Mouse (Mus musculus) forebrain, embryonic 14.5 days (tissue): ENCODE measurements around the gene Tmem151a. TPM values are rescaled to one million over a fixed set of nuclear protein-coding genes. Genes with fewer than 3 reads are reported as not detected.
"Not testable (repeated sequence)": the region's sequence is repeated elsewhere in the genome, so short reads cannot be mapped to it uniquely, and the experiment has no call there.

Source experiments
- ATAC-seq: fragments of 200-750 bp; cut with Nextera tagmentation; 2 replicates; pipeline ENCODE4 v1.8.0; 2017; ENCODE audit warnings: mild to moderate bottlenecking, moderate library complexity
- DNase-seq: peaks from one replicate; pipeline ENCODE4 v3.0.0-alpha.2; 2015; ENCODE audit warnings: low spot score
- H3K27ac ChIP-seq: fragments of 300-500 bp; sonication (generic); 2 replicates; pipeline ENCODE4 v1.5.1; 2014; ENCODE audit warnings: low read depth, mild to moderate bottlenecking, control low read depth, low read length, moderate library complexity
- H3K27me3 ChIP-seq: fragments of 300-500 bp; sonication (generic); replicated peaks from 2 replicates; pipeline ENCODE4 v1.6.1; 2014; ENCODE audit warnings: low read length, control low read depth, mixed read lengths; ENCODE audit not compliant: control insufficient read depth, insufficient read depth
- H3K36me3 ChIP-seq: fragments of 300-500 bp; sonication (generic); 2 replicates; pipeline ENCODE4 v1.6.1; 2014; ENCODE audit warnings: low read length, control low read depth; ENCODE audit not compliant: control insufficient read depth, insufficient read depth
- H3K4me1 ChIP-seq: fragments of 300-500 bp; sonication (generic); 2 replicates; pipeline ENCODE4 v1.6.1; 2014; ENCODE audit warnings: antibody characterized with exemption, low read length, control low read depth; ENCODE audit not compliant: control insufficient read depth, insufficient read depth
- H3K4me2 ChIP-seq: fragments of 300-500 bp; sonication (generic); 2 replicates; pipeline ENCODE4 v1.6.1; 2014; ENCODE audit warnings: mild to moderate bottlenecking, control low read depth, low read length
- H3K4me3 ChIP-seq: fragments of 300-500 bp; sonication (generic); 2 replicates; pipeline ENCODE4 v1.5.1; 2014; ENCODE audit warnings: low read depth, low read length, control low read depth
- H3K9ac ChIP-seq: fragments of 300-500 bp; sonication (generic); 2 replicates; pipeline ENCODE4 v1.6.1; 2014; ENCODE audit warnings: mild to moderate bottlenecking, low read length, control low read depth, moderate library complexity
- H3K9me3 ChIP-seq: fragments of 300-500 bp; sonication (generic); replicated peaks from 2 replicates; pipeline ENCODE4 v1.6.1; 2016; ENCODE audit warnings: low read length, control low read depth, mixed read lengths; ENCODE audit not compliant: control insufficient read depth
- WGBS: fragments of 180-500 bp; shearing (Covaris S2); extraction: QIAGEN DNeasy Blood & Tissue Kit; methylation state at CpG from one replicate; pipeline ENCODE4 v1.1.7; 2014; 5-methylcytosine and 5-hydroxymethylcytosine counted together
- polyA plus RNA-seq: library from polyadenylated mRNA; unstranded; fragments of >200 nt; fragmentation: Nextera tagmentation; extraction: Ambion mirVana; gene quantifications from 2 replicates; pipeline ENCODE4 v1.2.1, GENCODE M21; 2014

The Tmem151a gene
- polyA plus RNA-seq, 1 experiment from 2014 or later, result 5.4 TPM

GRCm38 (mm10) chr19:5087884-5088728, 2.8 kb upstream of the Tmem151a start, which contains the start of gene Yif1a:
Gene Yif1a (plus strand): TSS chr19:5088538.
- peak within 1 kb of the TSS; percentile 71 for H3K9ac ChIP-seq
- ATAC-seq (peak; percentile 96), DNase-seq (peak; percentile 100)
- H3K4me3 ChIP-seq, result peak within 1 kb of the TSS; percentile 77
- peaks cover 31% of the 10 kb centered on the region for H3K27me3 ChIP-seq
- no peaks in the 10 kb centered on the region for H3K9me3 ChIP-seq
- under 1% methylated on average over 58 of the region's 58 CpGs for WGBS
- peaks cover 16% of the 10 kb centered on the region for H3K4me1 ChIP-seq
- H3K36me3 ChIP-seq, result peaks cover 29% of the 10 kb centered on the region
- H3K4me2 ChIP-seq, result peak within 1 kb of the TSS; percentile 89
- H3K27ac ChIP-seq, result peak within 1 kb of the TSS; percentile 79

GRCm38 (mm10) chr19:5086533-5086932, 1.2 kb upstream of the Tmem151a start:
- WGBS, result 63% methylated on average over 4 of the region's 4 CpGs
- H3K9ac ChIP-seq, H3K4me3 ChIP-seq, H3K9me3 ChIP-seq, H3K4me2 ChIP-seq, H3K27ac ChIP-seq, DNase-seq, ATAC-seq: not testable (repeated sequence)
- Histone ChIP-seq H3K36me3 (peaks cover 13% of the 10 kb centered on the region), H3K4me1 (peaks cover 16% of the 10 kb centered on the region), H3K27me3 (peaks cover 47% of the 10 kb centered on the region)

DNA sequence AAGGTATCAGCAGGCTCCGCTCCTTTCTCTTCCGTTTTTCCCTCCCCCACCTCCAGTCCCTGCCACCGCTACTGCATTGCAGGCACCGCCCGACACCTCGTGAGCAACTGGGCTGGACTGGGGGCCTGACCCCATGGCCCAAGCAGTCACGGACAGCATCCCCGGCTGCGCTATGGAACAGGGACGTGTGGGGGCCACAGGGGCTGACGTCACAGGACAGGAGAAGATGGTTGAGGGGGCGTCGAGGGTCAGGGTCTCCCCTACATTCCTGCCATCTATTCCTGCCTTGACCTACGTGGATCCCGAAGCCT, 542 bp downstream of the Tmem151a start:
- Histone ChIP-seq H3K27me3 (peaks cover 56% of the 10 kb centered on the region), H3K9ac (peak overlapping the region; percentile 63)

DNA sequence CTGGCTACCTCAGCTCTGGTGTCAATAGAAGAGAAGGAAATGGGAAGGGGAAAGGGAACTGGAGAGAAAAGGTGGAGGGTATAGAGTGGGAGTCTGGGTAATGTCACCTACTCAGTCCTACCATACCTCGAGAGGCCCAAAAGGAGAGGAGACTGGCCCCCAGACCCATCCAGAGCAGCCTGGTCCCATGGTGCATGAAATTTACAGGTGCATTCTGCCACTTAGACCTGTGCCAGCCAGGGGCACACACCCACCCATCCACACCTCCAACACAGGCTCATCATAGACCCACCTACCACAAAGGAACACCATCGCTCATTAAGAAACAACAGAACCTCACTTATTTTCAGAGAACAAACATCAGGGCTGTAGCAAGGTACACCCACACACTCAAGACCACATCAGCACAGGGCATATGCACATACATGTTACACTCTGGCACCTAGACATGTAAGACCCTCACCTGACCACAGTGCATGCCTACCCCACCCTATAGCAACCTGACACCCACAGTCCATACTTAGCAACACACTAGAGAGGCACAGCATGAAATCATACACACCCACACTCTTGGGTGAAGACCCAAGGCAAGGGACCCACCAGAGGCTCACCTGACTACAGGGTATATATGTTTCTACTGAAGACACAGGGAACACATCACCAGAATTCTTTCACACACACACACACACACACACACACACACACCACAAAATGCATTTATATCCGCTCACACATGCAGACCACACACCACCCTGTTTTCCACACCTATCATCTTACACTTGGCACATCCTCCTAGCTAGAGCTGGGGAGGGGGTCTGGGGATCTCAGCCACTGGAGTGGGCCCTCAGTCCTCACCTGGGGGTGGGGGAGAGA, 1.1 kb downstream of the Tmem151a start:
- H3K27ac ChIP-seq, result no peak overlapping the region
- H3K36me3 ChIP-seq, result no peaks in the 10 kb centered on the region

More for the DNA sequence above, 542 bp downstream of the Tmem151a start:
- Histone ChIP-seq H3K27ac (no peak overlapping the region), H3K36me3 (no peaks in the 10 kb centered on the region), H3K9me3 (no peaks in the 10 kb centered on the region), H3K4me1 (peaks cover 16% of the 10 kb centered on the region), H3K4me3 (peak overlapping the region; percentile 46), H3K4me2 (peak overlapping the region; percentile 79)
- ATAC-seq (no peak), DNase-seq (no peak)
- 7% methylated on average over 13 of the region's 15 CpGs for WGBS

DNA sequence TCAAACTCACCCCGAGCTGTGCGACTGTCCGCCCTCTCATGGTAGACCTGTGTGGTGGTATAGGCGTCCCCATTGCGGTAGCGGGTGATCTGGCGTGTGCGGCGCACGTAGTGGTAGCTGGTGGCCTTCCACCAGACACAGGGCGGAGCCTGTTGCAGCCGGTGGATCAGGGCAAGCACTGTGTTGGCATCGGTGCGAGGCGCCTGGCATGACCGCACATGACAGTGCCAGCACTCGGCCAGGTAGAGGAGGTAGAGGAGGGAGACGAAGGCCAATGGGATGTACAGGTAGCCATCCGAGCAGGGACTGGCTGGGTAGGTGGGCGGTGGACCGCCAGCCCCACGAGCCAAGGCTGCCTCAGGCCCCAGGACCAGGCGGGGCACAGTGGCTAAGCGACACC, 2.7 kb downstream of the Tmem151a start:
- Histone ChIP-seq H3K27ac (no peak overlapping the region), H3K36me3 (no peaks in the 10 kb centered on the region), H3K27me3 (peaks cover 56% of the 10 kb centered on the region), H3K9me3 (no peaks in the 10 kb centered on the region), H3K4me1 (peaks cover 7% of the 10 kb centered on the region), H3K9ac (no peak overlapping the region), H3K4me2 (no peak overlapping the region), H3K4me3 (no peak overlapping the region)
- WGBS, result 74% methylated on average over 24 of the region's 24 CpGs
- ATAC-seq, result no peak
- no peak for DNase-seq

More for the DNA sequence above, 1.1 kb downstream of the Tmem151a start:
- Histone ChIP-seq H3K4me1 (peaks cover 13% of the 10 kb centered on the region), H3K9ac (peak overlapping the region; percentile 63; the same call in 1 of the 2 replicates), H3K4me2 (peak overlapping the region; percentile 79), H3K9me3 (no peaks in the 10 kb centered on the region), H3K27me3 (peaks cover 56% of the 10 kb centered on the region), H3K4me3 (peak overlapping the region; percentile 46)
- no peak for DNase-seq
- WGBS, result 78% methylated on average over 3 of the region's 3 CpGs
- no peak for ATAC-seq

DNA sequence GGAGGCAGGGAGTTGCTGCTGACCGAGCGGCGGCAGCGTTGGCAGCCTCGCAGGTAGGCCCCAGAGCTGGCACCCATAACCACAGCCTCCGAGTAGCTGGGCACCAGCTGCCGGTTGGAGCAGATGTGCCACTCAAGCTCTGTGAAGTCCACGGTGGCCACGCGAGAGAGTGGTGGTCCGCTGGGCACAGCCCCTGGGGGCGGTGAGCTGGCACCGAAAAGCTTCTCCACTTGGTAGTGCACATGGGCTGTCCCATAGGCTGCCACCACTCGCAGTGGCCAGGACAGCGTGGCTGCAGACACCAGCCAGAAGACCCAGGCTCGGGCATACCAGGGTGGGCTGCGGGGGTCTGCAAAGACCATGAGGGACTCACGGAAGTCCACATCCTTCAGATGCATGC, 3.3 kb downstream of the Tmem151a start:
- H3K27ac ChIP-seq, result no peak overlapping the region
- H3K36me3 ChIP-seq, result no peaks in the 10 kb centered on the region
- H3K4me3 ChIP-seq, result no peak overlapping the region
- H3K4me1 ChIP-seq, result 0 out of 2 replicates have a peak, but pooled peaks cover 4% of the 10 kb centered on the region
- H3K9me3 ChIP-seq, result no peaks in the 10 kb centered on the region
- ATAC-seq, result no peak
- DNase-seq, result no peak
- no peak overlapping the region for H3K9ac ChIP-seq
- H3K27me3 ChIP-seq, result peaks cover 56% of the 10 kb centered on the region
- no peak overlapping the region for H3K4me2 ChIP-seq
- 79% methylated on average over 18 of the region's 18 CpGs for WGBS

DNA sequence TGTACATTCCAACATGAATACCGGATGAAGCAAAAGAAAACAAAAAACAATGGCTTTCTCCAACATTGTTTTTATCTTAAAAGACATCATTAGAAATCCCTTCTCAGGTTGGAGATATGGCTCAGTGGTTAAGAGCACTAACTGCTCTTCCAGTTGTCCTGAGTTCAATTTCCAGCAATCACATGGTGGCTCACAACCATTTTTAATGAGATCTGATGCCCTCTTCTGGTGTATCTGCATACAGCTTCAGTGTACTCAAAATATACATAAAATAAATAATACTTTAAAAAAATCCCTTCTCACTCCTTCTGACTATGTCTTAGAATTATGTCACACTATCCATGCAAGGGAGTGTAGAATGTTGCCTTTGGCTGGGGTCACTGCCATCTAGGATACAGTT, 6.1 kb downstream of the Tmem151a start:
- no peak for ATAC-seq
- Histone ChIP-seq H3K27ac (no peak overlapping the region), H3K4me2 (no peak overlapping the region), H3K27me3 (peaks cover 37% of the 10 kb centered on the region), H3K9me3 (no peaks in the 10 kb centered on the region), H3K4me3 (no peak overlapping the region), H3K9ac (no peak overlapping the region), H3K4me1 (no peaks in the 10 kb centered on the region), H3K36me3 (no peaks in the 10 kb centered on the region)
- DNase-seq, result no peak
- WGBS, result 86% methylated on average over 1 of the region's 1 CpGs

GRCm38 (mm10) chr19:5073518-5073917, 11.8 kb downstream of the Tmem151a start:
- 39% methylated on average over 5 of the region's 5 CpGs for WGBS
- Histone ChIP-seq H3K4me1 (peaks cover 14% of the 10 kb centered on the region), H3K36me3 (no peaks in the 10 kb centered on the region), H3K4me3 (no peak overlapping the region), H3K27me3 (peaks cover 6% of the 10 kb centered on the region; the same call in 1 of the 2 replicates), H3K27ac (no peak overlapping the region), H3K9ac (no peak overlapping the region), H3K4me2 (no peak overlapping the region), H3K9me3 (no peaks in the 10 kb centered on the region)
- ATAC-seq (no peak), DNase-seq (no peak)
